Mouse (Mus musculus): ENCODE results near the gene Olfr732. TPM values are rescaled to one million over a fixed set of nuclear protein-coding genes. Genes with fewer than 3 reads are reported as not detected.

The Olfr732 gene
- polyA plus RNA-seq (2012; ENCODE audit: insufficient read depth, insufficient read length, missing spikeins): not detected in 2 replicates

DNA sequence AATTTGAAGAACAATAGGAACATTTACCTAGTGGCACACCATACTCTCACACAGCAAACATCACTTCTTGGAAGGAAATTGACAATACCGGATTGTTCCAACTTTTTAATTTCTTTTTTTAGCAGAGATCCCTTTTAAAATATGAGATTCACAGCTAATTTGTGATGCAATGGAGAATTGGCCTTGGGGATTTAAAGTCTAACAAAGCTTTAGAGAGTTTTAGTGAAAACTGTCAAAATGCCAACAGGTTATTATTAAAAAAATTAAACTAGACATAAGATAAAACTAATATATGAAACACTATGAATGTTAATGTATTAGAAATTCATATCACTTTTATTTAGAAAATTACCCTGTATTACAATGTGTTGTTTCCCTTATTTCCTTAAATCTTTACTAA lies at the start of gene Olfr732:
Olfr732 (minus strand) TSS at position 101 of the 400 bp plus-strand sequence.
- Histone ChIP-seq H3K27ac (replicated peaks; ENCODE audit: low read depth, low read length) (no peak within 1 kb of the TSS), H3K4me1 (ENCODE audit: control insufficient read depth, insufficient read depth, insufficient read length, low read length) (no peaks in the 10 kb centered on the region), H3K4me3 (ENCODE audit: insufficient read depth, low read depth, low read length) (no peak within 1 kb of the TSS)

DNA sequence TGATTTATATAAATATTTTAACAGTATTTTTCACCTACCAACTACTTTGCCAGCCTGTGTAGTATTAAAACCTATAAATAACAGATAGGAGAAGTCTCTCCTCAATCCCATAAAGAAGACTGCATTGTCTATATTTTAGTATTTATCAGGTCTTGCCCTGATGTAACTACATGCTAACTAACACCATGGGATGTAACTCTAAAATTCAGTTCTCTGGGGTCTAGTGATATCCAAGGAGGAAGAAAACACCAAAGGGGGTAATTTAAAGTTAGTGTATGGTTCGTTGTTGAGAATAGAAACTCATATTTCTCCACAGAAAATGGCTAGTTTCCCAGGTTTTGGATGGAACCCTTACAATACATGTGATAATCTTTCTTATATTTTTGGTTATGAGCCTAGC lies 42.7 kb upstream of the Olfr732 start, which contains the start of gene Olfr734:
Olfr734 (minus strand) TSS at position 101 of the 400 bp plus-strand sequence.
- Histone ChIP-seq H3K4me3 (ENCODE audit: insufficient read depth, low read depth, low read length) (no peak within 1 kb of the TSS), H3K27ac (replicated peaks; ENCODE audit: low read depth, low read length) (no peak within 1 kb of the TSS), H3K4me1 (ENCODE audit: control insufficient read depth, insufficient read depth, insufficient read length, low read length) (no peaks in the 10 kb centered on the region)

DNA sequence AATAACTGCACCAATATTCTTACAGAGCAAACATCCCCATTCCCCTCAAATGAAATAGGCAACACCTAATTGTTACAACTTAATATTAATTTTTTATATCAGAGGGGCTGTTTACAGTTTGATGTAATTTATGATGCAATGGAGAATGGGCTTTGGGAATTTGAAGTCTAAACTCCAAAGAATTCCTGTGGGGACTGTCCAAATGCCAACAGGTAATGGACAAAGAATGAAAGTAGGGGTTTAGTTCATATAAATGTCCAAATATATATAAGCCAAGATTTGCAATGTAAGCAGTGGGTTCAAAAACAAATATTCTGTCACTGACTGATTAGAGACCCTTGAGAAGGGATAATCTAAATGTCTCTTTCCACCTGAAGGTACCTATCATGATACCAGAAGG lies 17.4 kb upstream of the Olfr732 start, which contains the start of gene Olfr733:
Olfr733 (minus strand) TSS at position 101 of the 400 bp plus-strand sequence.
- no peak within 1 kb of the TSS for H3K4me3 ChIP-seq (ENCODE audit: insufficient read depth, low read depth, low read length)
- no peaks in the 10 kb centered on the region for H3K4me1 ChIP-seq (ENCODE audit: control insufficient read depth, insufficient read depth, insufficient read length, low read length)
- no peak within 1 kb of the TSS for H3K27ac ChIP-seq (replicated peaks; ENCODE audit: low read depth, low read length)

DNA sequence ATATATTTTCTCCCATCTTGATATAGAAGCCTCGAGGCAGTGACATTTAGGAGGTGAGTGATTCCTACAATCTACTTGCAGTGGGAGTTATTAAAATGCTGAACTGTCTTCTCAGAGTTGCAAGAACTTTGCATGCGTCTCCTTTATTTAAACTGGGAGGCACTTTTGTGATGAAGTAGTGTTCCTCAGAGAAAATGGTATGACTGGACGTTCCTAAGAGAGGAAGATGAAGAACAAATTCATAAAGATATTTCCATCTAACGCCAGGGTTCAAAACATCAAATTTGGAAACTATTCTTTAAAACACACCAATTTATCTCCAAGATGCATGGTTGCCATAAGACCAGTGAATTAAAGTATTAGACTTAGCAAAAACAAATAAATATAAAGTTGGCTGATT lies 42.2 kb downstream of the Olfr732 start, which contains the start of gene Olfr731:
Olfr731 (minus strand) TSS at position 101 of the 400 bp plus-strand sequence.
- Histone ChIP-seq H3K4me1 (ENCODE audit: control insufficient read depth, insufficient read depth, insufficient read length, low read length) (no peaks in the 10 kb centered on the region), H3K4me3 (ENCODE audit: insufficient read depth, low read depth, low read length) (no peak within 1 kb of the TSS), H3K27ac (replicated peaks; ENCODE audit: low read depth, low read length) (no peak within 1 kb of the TSS)

Other genes starting within 250 kb of the Olfr732 start
- gene Olfr725, start 243.8 kb downstream of the Olfr732 start, polyA plus RNA-seq (2012; ENCODE audit: insufficient read depth, insufficient read length, missing spikeins): not detected in 2 replicates
- gene Olfr726, start 193.3 kb downstream of the Olfr732 start, polyA plus RNA-seq (2012; ENCODE audit: insufficient read depth, insufficient read length, missing spikeins): not detected in 2 replicates
- not detected in 2 replicates for gene Olfr727, start 161.0 kb downstream of the Olfr732 start, polyA plus RNA-seq (2012; ENCODE audit: insufficient read depth, insufficient read length, missing spikeins)
- gene Olfr728, start 141.5 kb downstream of the Olfr732 start, polyA plus RNA-seq (2012; ENCODE audit: insufficient read depth, insufficient read length, missing spikeins): not detected in 2 replicates
- gene Olfr729, start 131.3 kb downstream of the Olfr732 start, polyA plus RNA-seq (2012; ENCODE audit: insufficient read depth, insufficient read length, missing spikeins): not detected in 2 replicates
- gene Olfr730, start 96.0 kb downstream of the Olfr732 start, polyA plus RNA-seq (2012; ENCODE audit: insufficient read depth, insufficient read length, missing spikeins): not detected in 2 replicates
- not detected in 2 replicates for gene Olfr731, start 42.3 kb downstream of the Olfr732 start, polyA plus RNA-seq (2012; ENCODE audit: insufficient read depth, insufficient read length, missing spikeins)
- gene Olfr733, start 17.3 kb upstream of the Olfr732 start, polyA plus RNA-seq (2012; ENCODE audit: insufficient read depth, insufficient read length, missing spikeins): not detected in 2 replicates
- not detected in 2 replicates for gene Olfr734, start 42.6 kb upstream of the Olfr732 start, polyA plus RNA-seq (2012; ENCODE audit: insufficient read depth, insufficient read length, missing spikeins)
- gene Olfr735, start 64.7 kb upstream of the Olfr732 start, polyA plus RNA-seq (2012; ENCODE audit: insufficient read depth, insufficient read length, missing spikeins): not detected in 2 replicates
- not detected in 2 replicates for gene Tlr11, start 73.7 kb upstream of the Olfr732 start, polyA plus RNA-seq (2012; ENCODE audit: insufficient read depth, insufficient read length, missing spikeins)
- not detected in 2 replicates for gene Olfr736, start 97.0 kb upstream of the Olfr732 start, polyA plus RNA-seq (2012; ENCODE audit: insufficient read depth, insufficient read length, missing spikeins)
- gene Olfr738, start 123.4 kb upstream of the Olfr732 start, polyA plus RNA-seq (2012; ENCODE audit: insufficient read depth, insufficient read length, missing spikeins): not detected in 2 replicates
- gene Olfr739, start 134.4 kb upstream of the Olfr732 start, polyA plus RNA-seq (2012; ENCODE audit: insufficient read depth, insufficient read length, missing spikeins): not detected in 2 replicates
- not detected in 2 replicates for gene Olfr740, start 161.3 kb upstream of the Olfr732 start, polyA plus RNA-seq (2012; ENCODE audit: insufficient read depth, insufficient read length, missing spikeins)
- gene Olfr741, start 188.5 kb upstream of the Olfr732 start, polyA plus RNA-seq (2012; ENCODE audit: insufficient read depth, insufficient read length, missing spikeins): not detected in 2 replicates
- gene Olfr742, start 219.4 kb upstream of the Olfr732 start, polyA plus RNA-seq (2012; ENCODE audit: insufficient read depth, insufficient read length, missing spikeins): not detected in 2 replicates
- not detected in 2 replicates for gene Olfr743, start 237.6 kb upstream of the Olfr732 start, polyA plus RNA-seq (2012; ENCODE audit: insufficient read depth, insufficient read length, missing spikeins)

All from brown adipose tissue, adult 24 weeks (tissue).